Mouse (Mus musculus) naive thymus-derived CD4-positive, alpha-beta T cell, adult 2 months (primary cell): ENCODE results near the gene Acaa1a.
"Not testable (repeated sequence)": the region's sequence is repeated elsewhere in the genome, so short reads cannot be mapped to it uniquely, and the experiment has no call there.

Experiments
- DNase-seq: peaks from one replicate; pipeline ENCODE4 v3.0.0-alpha.2; 2011; ENCODE audit warnings: low read depth

Acaa1a gene

GRCm38 (mm10) chr9:119339106-119339505 lies 370 bp upstream of the Acaa1a start:
- no peak for DNase-seq

GRCm38 (mm10) chr9:119340212-119340580 lies 720 bp downstream of the Acaa1a start:
- DNase-seq: no peak

- peak; percentile 96 for DNase-seq
Observed at GRCm38 (mm10) chr9:119340909-119341816, 1.7 kb downstream of the Acaa1a start, which contains the start of gene Myd88. Myd88 (minus strand) TSS chr9:119341411.

GRCm38 (mm10) chr9:119342728-119343127 lies 3.3 kb downstream of the Acaa1a start:
- no peak for DNase-seq

- no peak for DNase-seq
Observed at GRCm38 (mm10) chr9:119346376-119346775, 6.9 kb downstream of the Acaa1a start.

- no peak for DNase-seq
Observed at GRCm38 (mm10) chr9:119350531-119350930, 11.1 kb downstream of the Acaa1a start.

- no peak for DNase-seq
Observed at GRCm38 (mm10) chr9:119350947-119351705, 11.7 kb downstream of the Acaa1a start.

DNA sequence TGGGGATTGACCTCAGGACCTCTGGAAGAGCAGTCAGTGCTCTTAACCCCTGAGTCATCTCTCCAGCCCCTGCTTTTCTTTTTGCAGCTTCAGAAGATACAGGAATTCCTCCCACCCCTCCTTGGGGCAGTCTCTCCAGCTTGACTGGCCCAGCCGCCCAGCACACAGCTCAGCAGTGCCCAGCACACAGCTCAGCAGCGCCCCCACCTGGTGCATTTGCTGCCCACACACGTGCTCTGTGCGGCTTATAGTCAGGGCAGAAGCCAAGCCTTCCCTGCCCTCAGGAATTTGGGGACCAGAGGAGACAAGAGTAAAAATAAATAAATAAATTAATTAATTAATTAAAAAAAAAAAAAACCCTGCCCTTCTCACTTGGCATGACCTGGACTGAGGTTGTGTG lies 12.6 kb downstream of the Acaa1a start:
- peak; percentile 83 for DNase-seq

DNA sequence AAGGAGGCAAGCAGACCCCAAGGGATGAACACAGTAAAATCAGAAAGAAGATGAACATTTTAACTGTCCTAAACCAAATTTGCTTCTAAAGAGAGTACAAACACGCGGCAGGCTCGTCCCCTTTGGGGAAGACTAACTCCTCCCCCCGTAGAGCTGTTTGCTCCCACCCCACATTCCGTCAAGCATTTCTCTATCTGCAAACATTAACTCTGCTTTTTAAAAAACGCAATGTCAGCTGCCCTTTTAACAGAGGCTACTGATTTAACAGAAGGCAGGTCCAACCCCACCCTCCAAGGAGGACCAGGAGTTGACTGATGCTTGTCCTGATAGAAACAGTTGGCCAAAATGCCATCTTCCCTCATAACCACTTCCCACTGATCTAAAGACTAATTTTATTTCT lies 14.4 kb downstream of the Acaa1a start:
- no peak for DNase-seq

DNA sequence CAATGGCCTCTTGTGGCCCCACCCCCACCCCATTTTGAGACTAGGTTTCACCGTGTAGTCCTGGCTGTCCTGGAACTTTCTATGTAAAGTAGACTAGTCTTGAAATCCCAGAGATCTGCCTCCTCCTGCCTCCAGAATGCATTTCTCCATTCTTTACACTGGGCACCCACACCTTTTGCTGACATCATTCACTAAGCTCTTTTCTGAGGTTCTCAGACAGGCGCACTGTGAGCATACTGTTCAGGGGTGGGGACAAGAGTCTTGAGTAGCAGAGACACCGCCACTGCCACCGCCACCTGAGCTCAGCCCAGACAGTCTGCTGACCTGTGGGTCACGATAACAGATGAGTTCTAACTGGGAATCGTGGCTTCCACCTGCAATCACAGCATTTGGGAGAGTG lies 16.5 kb downstream of the Acaa1a start:
- DNase-seq: no peak

DNA sequence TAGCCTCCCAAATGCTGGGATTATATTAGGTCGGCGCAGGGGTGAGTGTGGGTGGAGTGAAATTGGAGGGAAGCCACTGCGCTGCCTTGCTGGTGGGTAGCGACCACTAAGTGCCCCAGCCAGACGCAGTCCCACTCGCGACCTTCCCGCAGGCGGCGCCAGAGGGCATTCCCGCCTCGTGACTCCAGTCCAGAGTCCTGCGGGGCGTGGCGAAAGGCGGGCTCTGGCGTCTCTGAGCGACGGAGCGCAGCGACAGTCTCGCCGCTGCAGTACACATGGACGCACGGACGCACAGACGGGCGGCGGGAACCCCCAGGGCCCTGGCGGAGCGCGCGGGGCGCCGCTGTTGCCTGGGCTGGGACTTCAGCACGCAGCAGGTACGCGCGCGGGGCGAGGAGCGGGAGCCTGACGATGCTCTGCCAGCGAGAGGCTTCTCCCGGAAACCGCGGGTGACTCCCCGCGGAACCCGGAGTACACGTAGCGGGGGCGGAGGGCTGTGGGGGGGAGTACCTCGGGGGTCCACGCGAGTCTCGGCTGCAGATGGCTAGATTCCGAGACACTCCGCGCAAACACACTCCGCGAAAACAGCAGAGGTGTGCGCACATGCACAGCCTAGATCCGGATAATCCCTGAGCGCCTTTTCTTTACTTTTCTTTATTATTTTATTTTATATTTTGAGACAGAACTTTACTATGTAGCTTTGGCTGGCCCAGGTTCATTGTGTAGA lies 18.0 kb downstream of the Acaa1a start, which contains the start of gene Xylb:
Gene Xylb (plus strand): TSS at position 51 of the 727 bp plus-strand sequence.
- peak; percentile 73 for DNase-seq

- DNase-seq: no peak
Observed at GRCm38 (mm10) chr9:119358058-119358429, 18.6 kb downstream of the Acaa1a start.

- DNase-seq: no peak
Observed at GRCm38 (mm10) chr9:119361416-119361815, 21.9 kb downstream of the Acaa1a start.

GRCm38 (mm10) chr9:119363229-119363628 lies 23.8 kb downstream of the Acaa1a start:
- no peak for DNase-seq

GRCm38 (mm10) chr9:119365284-119365683 lies 25.8 kb downstream of the Acaa1a start, which contains the start of gene Slc22a14:
Slc22a14 (minus strand) TSS chr9:119365553.
- DNase-seq: no peak

DNA sequence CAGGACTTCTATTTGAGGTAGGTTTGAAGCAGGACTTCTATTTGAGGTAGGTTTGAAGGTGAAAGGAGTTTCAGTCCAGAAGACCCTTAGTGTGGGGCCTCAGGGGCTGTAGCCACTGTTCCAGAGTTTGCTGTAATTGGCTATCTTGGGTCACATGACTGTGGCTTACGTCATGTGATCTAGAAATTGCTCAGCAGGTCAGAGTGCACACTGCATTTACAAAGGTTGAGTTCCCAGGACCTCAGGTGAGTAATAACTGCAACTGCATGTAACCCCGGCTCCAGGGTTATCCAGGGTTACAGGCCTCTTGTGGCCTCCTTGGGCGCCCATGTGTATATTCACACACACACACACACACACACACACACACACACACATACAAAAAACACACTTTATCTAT lies 28.9 kb downstream of the Acaa1a start:
- no peak for DNase-seq

DNA sequence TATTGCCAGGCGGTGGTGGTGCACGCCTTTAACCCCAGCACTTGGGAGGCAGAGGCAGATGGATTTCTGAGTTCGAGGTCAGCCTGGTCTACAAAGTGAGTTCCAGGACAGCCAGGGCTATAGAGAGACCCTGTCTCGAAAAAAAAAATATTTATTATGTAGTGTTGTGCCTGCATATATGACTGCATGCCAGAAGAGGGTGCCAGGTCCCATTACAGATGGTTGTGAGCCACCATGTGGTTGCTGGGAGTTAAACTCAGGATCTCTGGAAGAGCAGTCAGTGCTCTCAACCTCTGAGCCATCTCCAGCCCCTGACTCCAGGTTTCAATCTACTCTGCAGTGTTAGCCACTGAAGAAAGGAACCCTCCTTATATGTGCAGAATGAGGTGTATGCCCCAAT lies 31.3 kb downstream of the Acaa1a start:
- not testable (repeated sequence) for DNase-seq

DNA sequence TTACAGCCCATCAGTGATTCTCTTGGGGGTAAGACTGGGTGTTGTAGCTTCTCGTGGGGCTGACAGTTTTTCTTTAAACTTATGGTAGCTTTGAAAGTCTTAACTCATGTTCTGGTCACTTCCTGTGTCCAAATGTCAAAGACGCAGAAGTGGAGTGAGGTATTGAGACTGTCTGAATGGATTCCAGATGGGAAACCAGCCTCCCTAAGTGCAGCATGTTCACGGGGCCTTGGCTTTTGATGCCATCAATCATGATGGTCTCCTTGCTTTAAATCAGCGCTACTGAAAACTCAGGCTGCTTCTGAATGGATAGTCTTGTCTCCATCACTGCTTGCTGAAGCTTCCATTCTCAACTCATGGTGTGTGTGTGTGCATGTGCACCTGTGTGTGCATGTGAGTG lies 31.8 kb downstream of the Acaa1a start:
- no peak for DNase-seq

GRCm38 (mm10) chr9:119375008-119375407 lies 35.5 kb downstream of the Acaa1a start:
- DNase-seq: no peak

GRCm38 (mm10) chr9:119375556-119375955 lies 36.1 kb downstream of the Acaa1a start:
- no peak for DNase-seq

GRCm38 (mm10) chr9:119378231-119378630 lies 38.8 kb downstream of the Acaa1a start:
- no peak for DNase-seq

DNA sequence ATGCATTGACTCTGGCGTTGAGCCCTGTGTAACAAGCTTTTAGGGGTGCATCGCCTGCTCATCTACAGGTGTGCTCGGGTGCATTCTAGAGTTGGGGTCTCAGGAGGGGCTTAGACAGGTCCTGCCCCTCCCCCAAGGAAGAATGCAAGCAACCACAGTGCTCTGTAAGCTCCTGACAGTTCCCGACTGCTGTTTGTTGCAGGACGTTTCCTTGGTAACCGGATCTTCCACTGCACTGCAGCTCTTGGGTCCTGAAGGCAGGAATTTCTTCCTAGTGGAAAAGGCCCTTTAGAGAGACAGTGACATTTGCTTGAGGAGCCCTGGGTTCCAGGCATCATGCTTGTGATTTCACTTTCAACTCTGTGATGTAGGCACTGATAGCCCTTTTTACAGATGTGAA lies 43.1 kb downstream of the Acaa1a start:
- no peak for DNase-seq
